Mouse (Mus musculus) granulocyte monocyte progenitor cell, adult 5-6 weeks (primary cell): ENCODE data around the gene Crybg1. TPM values are rescaled to one million over a fixed set of nuclear protein-coding genes. Genes with fewer than 3 reads are reported as not detected.
A peak's percentile ranks its signal among the peaks of the same experiment; 100 is the strongest.

Source experiments
- ATAC-seq: replicated peaks from 2 replicates; pipeline ENCODE4 v1.8.0; 2016; ENCODE audit warnings: mild to moderate bottlenecking, moderate TSS enrichment, inconsistent platforms; ENCODE audit not compliant: poor library complexity, severe bottlenecking
- total RNA-seq, 2 experiments: library from RNA; stranded (forward) in 1 of 2; stranded (reverse) in 1 of 2; fragments of 200-712, 200-1000 nt in 1 of 2; fragments of >200 nt in 1 of 2; fragmentation: Nextera tagmentation in 1 of 2; gene quantifications; 2 replicates each; pipeline ENCODE4 v1.2.3; 2014 to 2017

Gene Crybg1
- total RNA-seq, 2 experiments from 2014 or later = 0.15 to 0.31 TPM

GRCm38 (mm10) chr10:44011408-44011807 is 137.2 kb downstream of the Crybg1 start:
- ATAC-seq = peak; percentile 92

GRCm38 (mm10) chr10:44008808-44009207 is 139.8 kb downstream of the Crybg1 start:
- no peak for ATAC-seq

DNA sequence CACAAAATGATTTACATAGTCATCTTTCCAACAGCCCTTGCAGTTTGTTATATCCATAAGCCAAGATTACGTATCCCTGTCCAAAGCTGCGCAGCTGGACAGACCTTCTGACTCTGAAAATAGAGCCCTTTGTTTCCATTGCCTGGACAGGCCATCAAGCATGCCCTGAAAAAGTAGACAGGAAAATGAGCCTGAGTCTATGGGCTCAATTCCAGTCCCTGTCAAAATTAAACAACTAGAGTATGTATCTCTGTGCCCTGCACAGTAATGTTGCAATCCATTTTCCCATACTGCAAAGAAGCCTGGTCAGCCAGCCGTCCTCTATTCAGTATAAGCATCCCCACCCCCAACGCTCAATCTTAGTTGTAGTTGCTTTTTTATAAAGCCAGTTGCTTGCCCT is 141.8 kb downstream of the Crybg1 start:
- ATAC-seq = no peak

DNA sequence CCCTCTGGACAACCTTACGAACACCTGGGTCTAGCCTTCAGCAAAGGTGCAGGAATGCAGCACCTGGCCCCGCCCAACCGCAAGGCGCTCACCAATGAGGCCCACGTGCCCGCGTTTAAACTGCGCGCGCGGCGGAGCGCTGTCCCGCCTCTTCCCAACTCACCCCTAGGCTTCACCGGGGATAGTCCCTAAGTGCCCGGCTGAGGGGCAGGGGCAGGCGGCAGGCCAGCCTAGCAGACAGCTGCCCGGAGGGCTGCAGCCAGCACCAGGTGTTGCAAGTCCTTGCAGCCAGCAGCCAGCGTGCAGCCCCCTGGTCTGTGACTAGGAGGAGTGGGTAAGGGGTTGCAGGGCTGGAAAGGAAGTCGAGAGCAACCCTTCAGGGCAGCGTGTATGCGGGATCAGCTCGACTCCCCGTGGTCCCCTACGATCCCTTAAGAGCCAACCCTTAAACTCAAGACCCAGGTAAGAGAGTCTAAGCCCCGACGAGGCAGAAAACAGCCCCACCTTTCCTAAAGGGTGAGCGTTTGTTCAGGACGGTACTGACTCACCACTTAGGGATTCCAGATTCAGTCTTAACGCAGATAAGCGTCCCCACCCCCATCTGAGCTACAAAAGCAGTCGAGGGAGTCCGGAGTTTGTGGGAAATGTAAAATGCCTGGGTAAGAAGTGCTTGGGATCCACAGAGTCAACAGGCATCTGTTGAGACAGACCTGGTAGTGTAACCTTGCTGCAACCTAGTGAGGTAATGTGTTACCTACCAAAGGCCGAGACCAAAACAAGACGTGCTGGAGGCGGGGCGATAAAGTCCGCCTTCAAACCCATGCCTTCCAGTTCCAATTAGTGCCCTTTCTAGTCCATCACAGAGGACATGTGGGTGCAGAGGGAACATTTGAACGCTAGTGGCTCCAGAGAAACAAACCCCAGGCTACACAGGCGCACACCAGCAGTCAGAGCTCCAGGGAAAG is 142.7 kb downstream of the Crybg1 start:
- 0 out of 2 replicates have a peak, but pooled peaks have one; percentile 15 for ATAC-seq

DNA sequence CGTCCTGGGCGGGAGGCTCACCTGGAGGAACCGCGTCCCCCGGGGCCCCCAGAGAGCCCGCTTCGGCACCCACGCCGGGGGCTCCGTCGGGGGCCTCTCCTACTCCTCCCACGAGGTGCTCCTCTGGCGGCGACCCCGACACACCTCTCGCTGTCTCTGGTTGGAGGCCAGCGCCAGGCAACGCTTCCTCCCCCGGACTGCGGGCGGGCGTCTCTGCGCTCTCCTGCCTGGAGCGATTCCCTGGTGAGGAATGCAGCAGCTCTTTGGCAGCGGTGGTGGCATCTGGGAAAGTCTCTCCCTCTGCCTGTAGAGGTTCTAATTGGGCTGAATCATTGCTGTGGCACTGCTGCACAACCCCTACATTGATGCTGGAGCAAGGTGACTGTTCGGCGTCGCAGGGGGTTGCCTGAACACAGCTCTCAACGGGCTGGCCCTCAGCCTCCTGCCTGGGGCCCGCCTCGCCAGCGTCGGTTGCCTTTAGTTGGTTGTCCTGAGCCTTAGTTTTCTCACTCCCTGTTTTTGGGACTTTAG is 144.4 kb downstream of the Crybg1 start:
- ATAC-seq = 0 out of 2 replicates have a peak, but pooled peaks have one; percentile 5

GRCm38 (mm10) chr10:44003551-44004151 is 145.0 kb downstream of the Crybg1 start:
- ATAC-seq = peak; percentile 74

- no peak for ATAC-seq
Observed at GRCm38 (mm10) chr10:44002995-44003524, 145.6 kb downstream of the Crybg1 start.

- peak; percentile 62 for ATAC-seq
Observed at GRCm38 (mm10) chr10:44002004-44002940, 146.4 kb downstream of the Crybg1 start.

- no peak for ATAC-seq
Observed at GRCm38 (mm10) chr10:44000156-44000865, 148.3 kb downstream of the Crybg1 start.

DNA sequence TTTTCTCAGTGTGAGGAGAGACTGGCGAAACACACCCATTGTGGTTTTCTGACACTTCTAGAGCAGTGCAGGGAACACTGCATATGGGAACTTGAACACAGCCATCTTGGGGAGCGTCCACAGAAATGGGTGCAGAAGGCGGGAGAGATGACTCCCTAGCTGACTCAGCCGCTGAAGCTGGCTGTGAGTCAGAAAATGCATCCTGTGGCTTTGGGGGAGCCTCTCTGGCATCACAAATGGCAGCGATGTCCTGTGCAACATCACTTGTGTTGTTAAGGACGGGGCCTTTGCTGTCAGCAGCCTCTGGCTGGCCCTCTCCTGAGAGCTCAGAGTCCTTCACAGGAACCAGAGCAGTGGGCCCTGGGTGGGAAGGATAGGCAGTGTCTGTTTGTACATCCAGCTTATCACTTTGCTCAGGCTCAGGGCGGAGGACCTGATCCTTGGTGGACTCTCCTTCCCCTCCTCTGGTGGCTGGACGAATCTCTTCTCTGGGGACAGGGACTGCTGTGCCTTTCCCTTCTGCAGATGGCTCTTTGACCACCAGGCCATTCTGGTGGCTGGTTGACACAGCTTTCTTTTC is 150.1 kb downstream of the Crybg1 start:
- no peak for ATAC-seq

GRCm38 (mm10) chr10:43998023-43998422 is 150.6 kb downstream of the Crybg1 start:
- no peak for ATAC-seq

- ATAC-seq = no peak
Observed at GRCm38 (mm10) chr10:43997276-43997675, 151.4 kb downstream of the Crybg1 start.

GRCm38 (mm10) chr10:43995858-43996650 is 152.6 kb downstream of the Crybg1 start:
- ATAC-seq = peak; percentile 86

GRCm38 (mm10) chr10:43993198-43993597 is 155.5 kb downstream of the Crybg1 start:
- ATAC-seq = no peak

GRCm38 (mm10) chr10:43992506-43992905 is 156.1 kb downstream of the Crybg1 start:
- ATAC-seq = peak; percentile 60

DNA sequence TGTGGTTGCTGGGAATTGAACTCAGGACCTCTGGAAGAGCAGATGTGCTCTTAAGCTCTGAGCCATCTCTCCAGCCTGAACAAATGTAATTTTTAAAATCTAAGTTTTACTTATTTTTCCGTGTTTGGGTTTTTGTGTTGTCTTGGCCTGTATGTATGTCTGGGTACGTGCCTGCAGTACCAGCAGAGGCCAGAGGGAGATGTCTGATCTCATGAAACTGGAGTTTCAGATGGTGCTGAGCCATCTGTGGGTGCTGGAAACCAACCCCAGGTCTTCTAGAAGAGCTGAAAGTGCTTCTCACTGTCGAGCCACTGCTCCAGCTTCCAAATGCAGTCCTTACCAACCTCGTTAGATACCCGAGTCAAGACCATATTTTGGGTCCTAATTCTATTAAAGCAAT is 157.4 kb downstream of the Crybg1 start:
- ATAC-seq = no peak

GRCm38 (mm10) chr10:43983866-43984265 is 164.8 kb downstream of the Crybg1 start:
- no peak for ATAC-seq

- no peak for ATAC-seq
Observed at GRCm38 (mm10) chr10:43983241-43983640, 165.4 kb downstream of the Crybg1 start.
